Mouse (Mus musculus) gastrocnemius, postnatal 25 days (tissue): ENCODE measurements around the gene Tbc1d17. TPM values are rescaled to one million over a fixed set of nuclear protein-coding genes. Genes with fewer than 3 reads are reported as not detected.

Experiments
- DNase-seq: peaks from one replicate; pipeline ENCODE4 v3.0.0; 2022
- total RNA-seq, 2 experiments: library from RNA; stranded (reverse); gene quantifications; 1 replicate in 1 of 2; 2 replicates in 1 of 2; pipeline ENCODE4 v1.2.3; 2021

Tbc1d17 gene
- total RNA-seq, 2 experiments from 2014 or later: 38.6 to 41.2 TPM

- no peak for DNase-seq
These were observed 25.5 kb downstream of the Tbc1d17 start for GRCm38 (mm10) chr7:44823409-44823808.

GRCm38 (mm10) chr7:44821666-44822448 lies 27.0 kb downstream of the Tbc1d17 start:
- DNase-seq: no peak

- DNase-seq: no peak
These were observed 28.4 kb downstream of the Tbc1d17 start for GRCm38 (mm10) chr7:44820525-44820924.

- no peak for DNase-seq
These were observed 29.0 kb downstream of the Tbc1d17 start for GRCm38 (mm10) chr7:44819863-44820262.

GRCm38 (mm10) chr7:44819391-44819790 lies 29.5 kb downstream of the Tbc1d17 start:
- DNase-seq: no peak

GRCm38 (mm10) chr7:44818751-44819235 lies 30.1 kb downstream of the Tbc1d17 start:
- DNase-seq: peak; percentile 67

GRCm38 (mm10) chr7:44818164-44818563 lies 30.7 kb downstream of the Tbc1d17 start:
- DNase-seq: no peak

- no peak for DNase-seq
These were observed 31.4 kb downstream of the Tbc1d17 start for GRCm38 (mm10) chr7:44817441-44817840.

- no peak for DNase-seq
These were observed 32.3 kb downstream of the Tbc1d17 start, which contains the start of gene Atf5 for GRCm38 (mm10) chr7:44816470-44817021. Gene Atf5 (minus strand): TSS chr7:44816658.

- peak; percentile 98 for DNase-seq
These were observed 33.0 kb downstream of the Tbc1d17 start, which contains the start of the genes Nup62 and Il4i1 for GRCm38 (mm10) chr7:44815721-44816469. Gene Nup62 (plus strand): TSS chr7:44816088. Gene Il4i1 (plus strand): TSS chr7:44816387.

- no peak for DNase-seq
These were observed 33.8 kb downstream of the Tbc1d17 start for GRCm38 (mm10) chr7:44814952-44815553.

- no peak for DNase-seq
These were observed 34.5 kb downstream of the Tbc1d17 start for GRCm38 (mm10) chr7:44814423-44814822.

GRCm38 (mm10) chr7:44813985-44814384 lies 34.9 kb downstream of the Tbc1d17 start:
- DNase-seq: no peak

- DNase-seq: no peak
These were observed 36.1 kb downstream of the Tbc1d17 start for GRCm38 (mm10) chr7:44812651-44813325.

GRCm38 (mm10) chr7:44810819-44811557 lies 37.9 kb downstream of the Tbc1d17 start:
- DNase-seq: no peak

- no peak for DNase-seq
These were observed 38.5 kb downstream of the Tbc1d17 start for GRCm38 (mm10) chr7:44810365-44810764.

- DNase-seq: no peak
These were observed 39.4 kb downstream of the Tbc1d17 start for GRCm38 (mm10) chr7:44809466-44809865.

GRCm38 (mm10) chr7:44808927-44809326 lies 40.0 kb downstream of the Tbc1d17 start:
- DNase-seq: no peak

GRCm38 (mm10) chr7:44792781-44793180 lies 56.1 kb downstream of the Tbc1d17 start:
- no peak for DNase-seq

- no peak for DNase-seq
These were observed 58.8 kb downstream of the Tbc1d17 start for GRCm38 (mm10) chr7:44790066-44790465.

GRCm38 (mm10) chr7:44789531-44789930 lies 59.3 kb downstream of the Tbc1d17 start:
- no peak for DNase-seq
